Comparison of ENCODE assay signal across 10 mouse cellular contexts in the genomic region with DNA sequence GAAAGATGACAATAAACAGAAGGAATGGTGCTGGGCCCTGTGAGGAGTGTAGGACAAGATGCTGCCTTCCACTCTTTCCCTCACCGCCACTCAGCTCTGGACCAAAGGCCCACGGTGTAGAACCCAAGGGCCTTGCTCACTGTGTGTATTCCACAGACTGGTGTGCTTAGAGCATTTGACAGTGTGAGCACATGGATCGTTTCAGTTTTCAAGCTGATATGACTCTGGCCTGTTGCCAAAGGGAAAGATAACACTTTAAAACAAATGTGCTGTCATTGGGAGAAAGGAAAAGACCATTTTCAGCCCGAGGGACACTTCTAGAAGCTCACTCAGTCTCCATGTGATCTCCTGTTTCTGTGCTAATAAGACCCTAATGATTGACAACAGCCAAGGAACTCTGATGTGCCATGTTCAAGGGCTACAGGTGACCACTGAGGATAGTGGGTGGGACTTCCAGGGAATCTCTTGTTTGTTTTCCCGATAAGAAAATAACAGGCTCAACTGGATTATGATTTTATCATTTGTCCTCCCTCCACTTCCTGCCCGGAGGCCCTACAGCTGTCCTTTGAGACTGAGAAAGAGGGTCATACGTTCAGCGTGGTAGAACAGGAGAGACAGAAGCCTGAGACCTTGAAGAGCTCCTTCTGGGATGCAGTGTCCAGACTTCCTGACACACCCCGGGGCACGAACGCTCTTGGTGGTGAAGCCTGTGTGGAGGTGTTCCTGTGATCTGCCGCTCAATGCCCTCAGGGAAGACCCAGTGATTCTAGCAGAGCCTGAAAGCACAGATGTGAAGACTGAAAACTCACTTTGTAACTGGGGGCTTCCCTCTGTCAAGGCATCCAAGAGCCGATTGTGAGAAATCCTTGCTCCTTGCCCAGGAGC.
DNase-seq lines count a peak whose midpoint lies in the region; ATAC-seq lines count a peak whose summit lies in the region.
"Had no signal": no experiment of that assay in that cellular context is flagged by ENCODE, and none has a peak within 500 bp of the region (broad histone marks: within the 10 kb centered on the region; RNA-seq: fewer than 3 reads in every experiment).

No protein-coding gene starts in this region.

- H3K27ac ChIP-seq in heart, embryonic 11.5 days (ENCODE audit: low read depth, low read length), result peak overlapping the region; percentile 6; the same call in 1 of the 2 replicates

- no peak overlapping the region for H3K4me2 ChIP-seq in heart, embryonic 11.5 days

- no peaks in the 10 kb centered on the region for H3K36me3 ChIP-seq in heart, embryonic 11.5 days (ENCODE audit: control insufficient read depth, insufficient read depth, low read length)

- no peaks in the 10 kb centered on the region for H3K27me3 ChIP-seq in heart, embryonic 11.5 days (ENCODE audit: control insufficient read depth, insufficient read depth, low read length)

- no peaks in the 10 kb centered on the region for H3K9me3 ChIP-seq in heart, embryonic 11.5 days (replicated peaks; ENCODE audit: control insufficient read depth, low read length)
- H3K9me3 ChIP-seq: megakaryocyte, embryonic 14.5 days had no signal

- H3K4me3 ChIP-seq in heart, embryonic 11.5 days (ENCODE audit: low read depth, low read length), result no peak overlapping the region
- H3K4me3 ChIP-seq: megakaryocyte, embryonic 14.5 days had no signal

- H3K4me1 ChIP-seq in heart, embryonic 11.5 days (ENCODE audit: control insufficient read depth, insufficient read depth, low read length), result peaks cover 4% of the 10 kb centered on the region

- intact Hi-C loops in heart, postnatal 25 days (cut with DNase I), result no loop called here

- 0 out of 2 replicates have a peak, but pooled peaks have one; percentile 26 for ATAC-seq in heart, embryonic 11.5 days (replicated peaks; ENCODE audit: insufficient number of reproducible peaks, low FRiP score, low TSS enrichment)
- no peak for ATAC-seq in granulocyte monocyte progenitor cell, adult 5-6 weeks (replicated peaks; ENCODE audit: poor library complexity, severe bottlenecking)

- WGBS in heart, embryonic 11.5 days (ENCODE audit: insufficient replicate concordance), result 50% methylated on average over 13 of the region's 13 CpGs

- DNase-seq in heart, postnatal 25 days (ENCODE audit: low spot score), result no peak
- peak; percentile 8 for DNase-seq in retina, postnatal 1 day
- DNase-seq in retina, embryonic 14.5 days (ENCODE audit: low spot score), result no peak
- DNase-seq in kidney, postnatal 10 days, result peak; percentile 34
- no peak for DNase-seq in thymus, postnatal 0 days (ENCODE audit: low spot score)
- DNase-seq in frontal cortex, postnatal 36 days (ENCODE audit: low spot score in 2 of 2), result no peak
- DNase-seq: thymus, postnatal 14 days had no signal

- H3K9ac ChIP-seq in heart, embryonic 11.5 days (ENCODE audit: low read depth, low read length), result no peak overlapping the region

Comparison
In these comparisons a context has a peak if more than half of its experiments do, and no peak if none do; other contexts are left out.
1. DNase-seq: peak in retina, postnatal 1 day (single experiment) and kidney, postnatal 10 days (single experiment); none in heart, postnatal 25 days (single experiment), retina, embryonic 14.5 days (single experiment), thymus, postnatal 0 days (single experiment) and frontal cortex, postnatal 36 days (0 of 2).